9 mouse cellular contexts compared by ENCODE assay signal in genomic region chr13:56112496-56112895, GRCm38 (mm10). TPM values are rescaled to one million over a fixed set of nuclear protein-coding genes. Genes with fewer than 3 reads are reported as not detected.
DNase-seq lines count a peak whose midpoint lies in the region; ATAC-seq and TF ChIP-seq lines count a peak whose summit lies in the region.
"Had no signal": no experiment of that assay in that cellular context is flagged by ENCODE, and none has a peak within 500 bp of the region (broad histone marks: within the 10 kb centered on the region; RNA-seq: fewer than 3 reads in every experiment).

No protein-coding gene starts in this region.

- H3K9me3 ChIP-seq in forebrain, embryonic 10.5 days: no peaks in the 10 kb centered on the region
- H3K9me3 ChIP-seq in forebrain, embryonic 16.5 days (ENCODE audit: control insufficient read depth, low read length): no peaks in the 10 kb centered on the region
- no peaks in the 10 kb centered on the region for H3K9me3 ChIP-seq in liver, postnatal 0 days (ENCODE audit: low read length)
- no peaks in the 10 kb centered on the region for H3K9me3 ChIP-seq in embryonic facial prominence, embryonic 13.5 days

- peaks cover 99% of the 10 kb centered on the region for H3K36me3 ChIP-seq in forebrain, embryonic 10.5 days (replicated peaks)
- no peaks in the 10 kb centered on the region for H3K36me3 ChIP-seq in forebrain, embryonic 16.5 days (ENCODE audit: control insufficient read depth, insufficient read depth)
- H3K36me3 ChIP-seq in liver, postnatal 0 days (replicated peaks; ENCODE audit: insufficient read depth, low read length): peaks cover 27% of the 10 kb centered on the region
- peaks cover 25% of the 10 kb centered on the region; the same call in 1 of the 2 replicates for H3K36me3 ChIP-seq in embryonic facial prominence, embryonic 13.5 days

- H3K27ac ChIP-seq in forebrain, embryonic 10.5 days: peak overlapping the region; percentile 37; the same call in 1 of the 2 replicates
- no peak overlapping the region for H3K27ac ChIP-seq in forebrain, embryonic 16.5 days (ENCODE audit: low read length)
- H3K27ac ChIP-seq in liver, postnatal 0 days (ENCODE audit: low read depth): no peak overlapping the region
- peak overlapping the region; percentile 89 for H3K27ac ChIP-seq in embryonic facial prominence, embryonic 13.5 days
- H3K27ac ChIP-seq: macrophage had no signal

- H3K27me3 ChIP-seq in forebrain, embryonic 10.5 days (ENCODE audit: poor library complexity, severe bottlenecking): no peaks in the 10 kb centered on the region
- no peaks in the 10 kb centered on the region for H3K27me3 ChIP-seq in forebrain, embryonic 16.5 days (replicated peaks; ENCODE audit: control insufficient read depth, insufficient read depth, low read length)
- no peaks in the 10 kb centered on the region for H3K27me3 ChIP-seq in liver, postnatal 0 days (ENCODE audit: insufficient read depth, low read length)
- H3K27me3 ChIP-seq in embryonic facial prominence, embryonic 13.5 days: no peaks in the 10 kb centered on the region

- intact Hi-C loops in gastrocnemius, postnatal 36 days (cut with DNase I): no loop called here

- no peak for DNase-seq in forebrain, embryonic 10.5 days (ENCODE audit: extremely low spot score, low spot score)
- DNase-seq in liver: peak; percentile 41
- no peak for DNase-seq in liver, postnatal 0 days
- peak; percentile 38 to 62 for DNase-seq in lung, postnatal 4 days
- no peak for DNase-seq in c-Kit-positive CD71-positive TER-119-positive erythroid progenitor cells, embryonic 14.5 days (ENCODE audit: low spot score)
- no peak for DNase-seq in gastrocnemius, postnatal 36 days

- no peak overlapping the region for H3K4me3 ChIP-seq in forebrain, embryonic 10.5 days
- H3K4me3 ChIP-seq in forebrain, embryonic 16.5 days (replicated peaks; ENCODE audit: low read length): no peak overlapping the region
- no peak overlapping the region for H3K4me3 ChIP-seq in liver, postnatal 0 days (ENCODE audit: low read depth, low read length)
- H3K4me3 ChIP-seq in embryonic facial prominence, embryonic 13.5 days: no peak overlapping the region

- TF ChIP-seq EP300 in liver, postnatal 0 days (IDR thresholded peaks at IDR 0.05; ENCODE audit: low read depth): no peak

- TF ChIP-seq CTCF in liver, postnatal 0 days (IDR thresholded peaks at IDR 0.05; ENCODE audit: low read depth): no peak

- peaks cover 70% of the 10 kb centered on the region for H3K4me1 ChIP-seq in forebrain, embryonic 10.5 days
- peaks cover 37% of the 10 kb centered on the region for H3K4me1 ChIP-seq in forebrain, embryonic 16.5 days (replicated peaks; ENCODE audit: control insufficient read depth, insufficient read depth, low read length)
- H3K4me1 ChIP-seq in liver, postnatal 0 days (ENCODE audit: insufficient read depth): no peaks in the 10 kb centered on the region
- peaks cover 96% of the 10 kb centered on the region for H3K4me1 ChIP-seq in embryonic facial prominence, embryonic 13.5 days

- 46% methylated on average over 4 of the region's 4 CpGs for WGBS in forebrain, embryonic 10.5 days
- WGBS in forebrain, embryonic 16.5 days: 52% methylated on average over 4 of the region's 4 CpGs
- 55% methylated on average over 4 of the region's 4 CpGs for WGBS in liver, postnatal 0 days (ENCODE audit: insufficient replicate concordance)
- 15% methylated on average over 4 of the region's 4 CpGs for WGBS in embryonic facial prominence, embryonic 13.5 days

- no peak overlapping the region for H3K9ac ChIP-seq in forebrain, embryonic 16.5 days (replicated peaks; ENCODE audit: low read depth, low read length)
- H3K9ac ChIP-seq in liver, postnatal 0 days (replicated peaks): no peak overlapping the region
- H3K9ac ChIP-seq in embryonic facial prominence, embryonic 13.5 days: peak overlapping the region; percentile 54; the same call in 1 of the 2 replicates

- ATAC-seq in forebrain, embryonic 16.5 days: no peak
- no peak for ATAC-seq in liver, postnatal 0 days
- ATAC-seq in embryonic facial prominence, embryonic 13.5 days (ENCODE audit: insufficient number of reproducible peaks, insufficient read depth, low FRiP score, low TSS enrichment, low read depth): no peak

- H3K4me2 ChIP-seq in forebrain, embryonic 16.5 days (ENCODE audit: low read length): no peak overlapping the region
- H3K4me2 ChIP-seq in liver, postnatal 0 days (ENCODE audit: low read depth, low read length): no peak overlapping the region
- peak overlapping the region; percentile 48 for H3K4me2 ChIP-seq in embryonic facial prominence, embryonic 13.5 days

RNA-seq across cellular contexts. Expression of gene H2afy, which starts 23.7 kb away (rescaled TPM):
- polyA plus RNA-seq in forebrain, embryonic 10.5 days (2016; fragmentation: Nextera tagmentation; extraction: Ambion mirVana): 554 and 558 TPM in 2 replicates
- polyA plus RNA-seq in forebrain, embryonic 16.5 days (2015; fragmentation: Nextera tagmentation; extraction: Ambion mirVana): 370 and 392 TPM in 2 replicates
- 84.3 and 87.4 TPM in 2 replicates for polyA plus RNA-seq in liver, postnatal 0 days (2015; fragmentation: Nextera tagmentation; extraction: Ambion mirVana)
- 338 and 383 TPM in 2 replicates for polyA plus RNA-seq in embryonic facial prominence, embryonic 13.5 days (2015; fragmentation: Nextera tagmentation; extraction: Ambion mirVana)
- 10 to 100 TPM; 57.5 to 69.3 TPM for total RNA-seq in gastrocnemius, postnatal 36 days (2021)

Comparison
In these comparisons a context has a peak if more than half of its experiments do, and no peak if none do; other contexts are left out.
1. DNase-seq: peak in liver (single experiment) and lung, postnatal 4 days (2 of 2); none in forebrain, embryonic 10.5 days (single experiment), liver, postnatal 0 days (single experiment), c-Kit-positive CD71-positive TER-119-positive erythroid progenitor cells, embryonic 14.5 days (single experiment) and gastrocnemius, postnatal 36 days (0 of 2).
2. H3K27ac ChIP-seq: peak in forebrain, embryonic 10.5 days (single experiment) and embryonic facial prominence, embryonic 13.5 days (single experiment); none in forebrain, embryonic 16.5 days (single experiment) and liver, postnatal 0 days (single experiment).